Mouse (Mus musculus): Measurements from ENCODE around the gene Atp6v1a. TPM values are rescaled to one million over a fixed set of nuclear protein-coding genes. Genes with fewer than 3 reads are reported as not detected.
A peak's percentile ranks its signal among the peaks of the same experiment; 100 is the strongest.

Atp6v1a gene
- polyA plus RNA-seq, 1 experiment from 2014 or later, result 22.6 TPM

- no peak for TF ChIP-seq EP300 (IDR thresholded peaks at IDR 0.05; ENCODE audit: low read depth)
- no peak for TF ChIP-seq CTCF (IDR thresholded peaks at IDR 0.05; ENCODE audit: low read depth)
- no peaks in the 10 kb centered on the region for H3K4me1 ChIP-seq (ENCODE audit: insufficient read depth)
- no peak overlapping the region for H3K27ac ChIP-seq (ENCODE audit: low read depth)
- DNase-seq (no peak), ATAC-seq (no peak)
- H3K4me2 ChIP-seq (ENCODE audit: low read depth, low read length), result no peak overlapping the region
- no peak overlapping the region for H3K4me3 ChIP-seq (ENCODE audit: low read depth, low read length)
- no peaks in the 10 kb centered on the region for H3K9me3 ChIP-seq (ENCODE audit: low read length)
- H3K36me3 ChIP-seq (replicated peaks; ENCODE audit: insufficient read depth, low read length), result no peaks in the 10 kb centered on the region
- H3K9ac ChIP-seq (replicated peaks), result no peak overlapping the region
- 80% methylated on average over 6 of the region's 6 CpGs for WGBS (ENCODE audit: insufficient replicate concordance)
- no peaks in the 10 kb centered on the region for H3K27me3 ChIP-seq (ENCODE audit: insufficient read depth, low read length)
Observed at GRCm38 (mm10) chr16:44122574-44122973, 16.9 kb downstream of the Atp6v1a start.

GRCm38 (mm10) chr16:44122122-44122521 lies 17.4 kb downstream of the Atp6v1a start:
- WGBS (ENCODE audit: insufficient replicate concordance), result 83% methylated on average over 6 of the region's 6 CpGs
- H3K4me2 ChIP-seq (ENCODE audit: low read depth, low read length), result no peak overlapping the region

GRCm38 (mm10) chr16:44119753-44120501 lies 19.6 kb downstream of the Atp6v1a start:
- H3K9ac ChIP-seq (replicated peaks), result no peak overlapping the region
- H3K36me3 ChIP-seq (replicated peaks; ENCODE audit: insufficient read depth, low read length), result peaks cover 8% of the 10 kb centered on the region
- no peak overlapping the region for H3K4me3 ChIP-seq (ENCODE audit: low read depth, low read length)
- no peaks in the 10 kb centered on the region for H3K27me3 ChIP-seq (ENCODE audit: insufficient read depth, low read length)
- no peak for TF ChIP-seq CTCF (IDR thresholded peaks at IDR 0.05; ENCODE audit: low read depth)
- TF ChIP-seq EP300 (IDR thresholded peaks at IDR 0.05; ENCODE audit: low read depth), result no peak
- 74% methylated on average over 7 of the region's 7 CpGs for WGBS (ENCODE audit: insufficient replicate concordance)
- no peaks in the 10 kb centered on the region for H3K4me1 ChIP-seq (ENCODE audit: insufficient read depth)
- H3K27ac ChIP-seq (ENCODE audit: low read depth), result no peak overlapping the region
- no peak overlapping the region for H3K4me2 ChIP-seq (ENCODE audit: low read depth, low read length)
- no peaks in the 10 kb centered on the region for H3K9me3 ChIP-seq (ENCODE audit: low read length)
- ATAC-seq (peak; percentile 45), DNase-seq (no peak)

More at GRCm38 (mm10) chr16:44122122-44122521, 17.4 kb downstream of the Atp6v1a start:
- Histone ChIP-seq H3K27me3 (ENCODE audit: insufficient read depth, low read length) (no peaks in the 10 kb centered on the region), H3K27ac (ENCODE audit: low read depth) (no peak overlapping the region), H3K9ac (replicated peaks) (no peak overlapping the region), H3K36me3 (replicated peaks; ENCODE audit: insufficient read depth, low read length) (no peaks in the 10 kb centered on the region), H3K4me3 (ENCODE audit: low read depth, low read length) (no peak overlapping the region), H3K9me3 (ENCODE audit: low read length) (no peaks in the 10 kb centered on the region), H3K4me1 (ENCODE audit: insufficient read depth) (no peaks in the 10 kb centered on the region)
- TF ChIP-seq CTCF (IDR thresholded peaks at IDR 0.05; ENCODE audit: low read depth) (no peak), EP300 (IDR thresholded peaks at IDR 0.05; ENCODE audit: low read depth) (no peak)
- no peak for ATAC-seq
- no peak for DNase-seq

- no peak overlapping the region for H3K27ac ChIP-seq (ENCODE audit: low read depth)
- TF ChIP-seq CTCF (IDR thresholded peaks at IDR 0.05; ENCODE audit: low read depth) (no peak), EP300 (IDR thresholded peaks at IDR 0.05; ENCODE audit: low read depth) (no peak)
- DNase-seq (no peak), ATAC-seq (no peak)
- H3K4me3 ChIP-seq (ENCODE audit: low read depth, low read length), result no peak overlapping the region
- H3K27me3 ChIP-seq (ENCODE audit: insufficient read depth, low read length), result no peaks in the 10 kb centered on the region
- no peaks in the 10 kb centered on the region for H3K9me3 ChIP-seq (ENCODE audit: low read length)
- H3K4me1 ChIP-seq (ENCODE audit: insufficient read depth), result no peaks in the 10 kb centered on the region
- 75% methylated on average over 4 of the region's 4 CpGs for WGBS (ENCODE audit: insufficient replicate concordance)
- peaks cover 63% of the 10 kb centered on the region for H3K36me3 ChIP-seq (replicated peaks; ENCODE audit: insufficient read depth, low read length)
- H3K4me2 ChIP-seq (ENCODE audit: low read depth, low read length), result no peak overlapping the region
- H3K9ac ChIP-seq (replicated peaks), result no peak overlapping the region
Observed at GRCm38 (mm10) chr16:44109002-44109401, 30.5 kb downstream of the Atp6v1a start.

- no peak for DNase-seq
- Histone ChIP-seq H3K36me3 (replicated peaks; ENCODE audit: insufficient read depth, low read length) (peaks cover 78% of the 10 kb centered on the region), H3K4me3 (ENCODE audit: low read depth, low read length) (no peak overlapping the region), H3K9ac (replicated peaks) (no peak overlapping the region), H3K4me2 (ENCODE audit: low read depth, low read length) (no peak overlapping the region), H3K27me3 (ENCODE audit: insufficient read depth, low read length) (no peaks in the 10 kb centered on the region), H3K27ac (ENCODE audit: low read depth) (no peak overlapping the region), H3K9me3 (ENCODE audit: low read length) (no peaks in the 10 kb centered on the region), H3K4me1 (ENCODE audit: insufficient read depth) (no peaks in the 10 kb centered on the region)
- ATAC-seq, result no peak
- WGBS (ENCODE audit: insufficient replicate concordance), result 74% methylated on average over 2 of the region's 2 CpGs
- TF ChIP-seq EP300 (IDR thresholded peaks at IDR 0.05; ENCODE audit: low read depth) (no peak), CTCF (IDR thresholded peaks at IDR 0.05; ENCODE audit: low read depth) (no peak)
Observed at GRCm38 (mm10) chr16:44105211-44105610, 34.3 kb downstream of the Atp6v1a start.

- ATAC-seq, result no peak
- Histone ChIP-seq H3K27me3 (ENCODE audit: insufficient read depth, low read length) (no peaks in the 10 kb centered on the region), H3K4me1 (ENCODE audit: insufficient read depth) (no peaks in the 10 kb centered on the region), H3K36me3 (replicated peaks; ENCODE audit: insufficient read depth, low read length) (peaks cover 76% of the 10 kb centered on the region), H3K27ac (ENCODE audit: low read depth) (no peak overlapping the region), H3K4me2 (ENCODE audit: low read depth, low read length) (no peak overlapping the region), H3K9ac (replicated peaks) (no peak overlapping the region), H3K9me3 (ENCODE audit: low read length) (no peaks in the 10 kb centered on the region), H3K4me3 (ENCODE audit: low read depth, low read length) (no peak overlapping the region)
- DNase-seq, result no peak
- TF ChIP-seq CTCF (IDR thresholded peaks at IDR 0.05; ENCODE audit: low read depth) (peak; percentile 24; the same call in 1 of the 2 replicates), EP300 (IDR thresholded peaks at IDR 0.05; ENCODE audit: low read depth) (no peak)
- 78% methylated on average over 18 of the region's 18 CpGs for WGBS (ENCODE audit: insufficient replicate concordance)
Observed at GRCm38 (mm10) chr16:44103806-44104766, 35.4 kb downstream of the Atp6v1a start.
